Mouse (Mus musculus) spleen, adult 18-20 months (tissue): ENCODE results near the gene Zfp618.

Experiments used
- DNase-seq, 2 experiments: peaks; one replicate each; pipeline ENCODE4 v3.0.0; 2022; ENCODE audit warnings: mixed read lengths in 2 of 2

The Zfp618 gene

DNA sequence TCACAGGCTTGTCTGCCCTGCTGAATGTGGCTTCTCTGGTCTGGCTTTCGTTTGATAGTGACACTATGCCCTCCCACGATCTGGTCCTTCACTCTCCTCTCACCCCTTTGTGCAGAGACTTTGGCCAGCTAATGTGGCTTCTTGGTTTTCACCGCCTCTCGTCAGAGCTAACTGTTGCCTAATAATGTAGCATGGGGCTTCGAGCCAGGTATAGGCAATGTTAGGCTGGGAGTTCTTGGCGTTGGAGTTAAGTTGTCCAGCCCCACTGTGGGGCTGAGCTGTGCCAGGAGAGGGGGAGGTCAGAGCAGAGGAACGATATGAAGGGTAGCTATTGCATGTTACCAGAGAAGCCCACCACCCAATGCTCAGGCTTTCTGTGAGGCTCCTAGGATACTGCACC is 34.5 kb downstream of the Zfp618 start:
- DNase-seq = no peak

GRCm38 (mm10) chr4:63000316-63001055 is 35.1 kb downstream of the Zfp618 start:
- no peak for DNase-seq

DNA sequence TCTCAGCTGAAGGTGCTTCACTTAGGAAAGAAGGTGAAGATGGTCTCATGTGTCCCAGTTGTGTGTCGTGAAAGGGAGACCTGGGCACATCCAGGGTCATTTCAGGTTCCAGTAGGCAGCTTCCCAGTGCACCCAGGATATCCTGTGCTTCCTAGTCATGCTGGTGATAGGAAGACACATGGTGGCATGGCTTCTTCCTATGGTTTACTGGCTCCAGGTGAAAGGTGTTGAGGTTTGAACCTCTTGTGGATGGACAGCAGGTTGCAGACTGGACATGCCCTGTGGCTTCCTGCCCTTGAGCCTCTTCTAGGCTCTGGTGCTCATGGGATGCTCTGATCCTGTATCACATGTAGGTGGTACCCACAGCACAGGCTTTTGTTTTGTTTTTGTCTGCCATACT is 37.0 kb downstream of the Zfp618 start:
- DNase-seq = no peak

DNA sequence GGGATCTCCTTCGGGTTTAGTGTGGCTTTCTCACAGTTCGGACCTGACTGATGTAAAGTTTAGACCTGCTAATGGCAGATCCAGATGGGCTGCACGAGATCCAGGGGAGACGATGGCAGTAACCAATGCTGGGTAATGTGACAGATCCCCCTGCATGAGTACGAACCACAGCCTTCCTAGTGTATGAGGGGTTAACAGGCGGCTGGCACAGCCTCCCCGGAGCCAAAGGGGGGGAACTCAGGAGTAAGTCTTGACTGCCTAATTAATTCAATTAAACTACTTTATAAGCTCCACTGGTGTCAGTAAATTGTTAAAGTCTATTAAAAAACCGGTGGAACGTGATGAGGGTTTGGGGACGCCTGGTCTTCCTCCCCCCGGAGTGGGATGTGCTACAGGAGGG is 39.1 kb downstream of the Zfp618 start:
- no peak for DNase-seq

DNA sequence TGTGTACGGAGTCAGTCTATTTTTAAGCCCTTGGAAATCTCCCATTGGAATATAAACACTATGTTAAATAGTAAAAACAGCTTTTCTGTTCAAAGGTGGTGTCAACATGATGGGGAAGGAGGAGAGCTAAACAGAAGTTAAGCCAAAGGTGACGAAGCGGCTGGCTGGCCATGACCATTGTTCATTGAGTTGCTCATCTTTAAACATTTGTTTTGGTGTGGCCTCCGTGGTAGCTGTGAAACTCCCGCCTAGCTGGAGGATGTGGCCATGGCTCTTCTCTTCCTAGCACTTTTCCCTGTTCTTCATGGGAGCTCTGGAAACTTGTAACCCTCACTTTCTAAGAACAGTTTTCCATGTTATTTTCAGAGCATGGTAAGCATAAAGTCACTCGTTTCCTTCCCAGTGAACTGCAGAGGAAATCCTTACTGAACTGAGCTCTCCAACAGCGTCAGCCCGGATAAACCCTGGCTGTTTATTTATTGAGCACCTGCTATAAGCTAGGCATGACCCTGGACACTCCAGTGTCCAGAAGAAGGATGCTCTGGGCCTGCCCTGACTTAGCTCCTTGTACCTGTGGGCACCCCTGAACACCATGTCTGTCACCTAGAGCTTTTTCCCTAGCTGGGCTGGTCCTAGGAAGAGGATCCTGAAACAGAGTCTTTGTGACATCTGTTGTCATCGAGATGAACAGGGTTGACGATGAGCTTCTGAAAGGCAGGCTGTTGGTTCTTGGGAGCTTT is 40.2 kb downstream of the Zfp618 start:
- DNase-seq = no peak

DNA sequence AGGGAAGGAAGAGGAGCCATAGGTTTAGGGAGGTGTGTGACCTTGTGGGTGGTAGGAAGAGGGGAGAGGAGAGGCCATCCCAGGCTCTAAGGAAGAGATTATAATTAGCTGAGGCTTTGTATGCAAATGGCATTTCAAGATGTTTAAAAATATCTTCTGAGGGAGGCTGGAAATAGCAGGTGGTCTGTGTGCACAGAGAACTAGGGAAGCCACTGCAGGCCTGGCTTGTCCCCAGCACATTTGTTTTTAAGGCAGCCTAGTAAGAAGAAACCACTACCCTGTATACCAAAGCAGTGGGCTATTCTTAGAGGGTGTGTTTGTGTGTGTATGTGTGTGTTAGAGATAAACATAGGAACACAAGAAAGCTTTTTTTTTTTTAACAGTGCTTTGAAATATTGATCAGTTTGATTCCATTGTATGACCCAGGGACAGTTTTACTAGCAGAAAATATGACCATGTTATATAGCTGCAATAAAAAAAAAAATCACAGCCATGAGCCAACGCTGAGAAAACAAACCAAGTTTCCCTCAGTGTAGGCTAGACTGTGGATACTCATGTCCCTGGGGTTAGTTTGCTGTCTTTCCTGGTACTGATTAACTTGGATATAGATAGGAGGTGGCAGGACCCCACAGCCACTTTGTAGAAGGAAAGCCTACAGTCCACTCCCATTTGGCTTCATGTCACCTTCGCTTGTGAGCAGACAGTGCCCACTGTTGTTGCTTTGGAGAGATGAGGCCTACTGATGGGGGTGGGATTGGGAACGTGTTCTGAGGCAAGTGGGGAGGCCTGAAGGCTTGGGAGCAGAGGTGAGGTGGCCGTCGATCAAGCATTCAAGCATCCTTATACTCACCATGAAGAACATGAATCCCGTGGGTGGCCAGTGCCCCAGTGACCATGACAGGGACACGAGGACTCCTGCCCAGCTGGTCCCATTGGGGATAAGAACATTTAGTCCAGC is 41.1 kb downstream of the Zfp618 start:
- no peak for DNase-seq

DNA sequence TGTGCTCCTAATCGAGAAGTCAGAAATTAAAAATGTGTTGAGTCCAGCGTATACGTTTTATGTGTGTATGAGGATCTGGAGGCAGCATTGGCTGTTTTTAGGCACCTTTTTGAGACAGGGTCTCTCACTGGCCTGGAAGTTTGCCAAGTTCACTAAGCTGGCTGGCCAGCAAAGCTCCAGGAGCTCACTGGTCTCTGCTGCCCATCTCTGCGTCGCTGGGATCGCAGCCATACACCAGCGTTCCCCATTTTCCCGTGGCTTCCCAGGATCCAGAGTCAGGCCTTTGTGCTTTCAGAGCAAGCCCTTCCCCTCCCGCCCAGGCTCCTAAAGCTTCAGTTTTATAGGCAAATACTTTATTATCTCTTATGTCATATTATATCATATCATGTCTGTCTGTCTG is 42.8 kb downstream of the Zfp618 start:
- no peak for DNase-seq

GRCm38 (mm10) chr4:63008822-63009221 is 43.4 kb downstream of the Zfp618 start:
- no peak for DNase-seq

GRCm38 (mm10) chr4:63009821-63010220 is 44.4 kb downstream of the Zfp618 start:
- DNase-seq = no peak

DNA sequence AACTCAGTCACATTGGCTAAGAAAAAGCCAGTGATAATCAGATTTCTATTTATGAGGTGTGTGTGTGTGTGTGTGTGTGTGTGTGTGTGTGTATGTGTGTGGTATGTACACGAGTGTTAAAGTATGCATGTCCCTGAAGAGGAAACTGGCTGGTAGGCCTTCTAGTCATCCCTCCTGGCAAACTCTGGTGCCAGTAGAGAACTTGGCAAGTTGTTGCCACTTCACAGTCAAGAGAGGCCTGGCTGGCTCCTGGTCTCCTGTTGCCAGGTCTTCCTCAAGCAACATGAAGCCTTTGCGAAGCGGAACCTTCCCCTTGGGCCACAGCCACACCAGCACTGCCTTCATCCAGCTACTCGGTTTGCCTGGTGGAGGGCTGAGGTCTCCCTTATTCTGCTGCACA is 44.9 kb downstream of the Zfp618 start:
- no peak for DNase-seq

DNA sequence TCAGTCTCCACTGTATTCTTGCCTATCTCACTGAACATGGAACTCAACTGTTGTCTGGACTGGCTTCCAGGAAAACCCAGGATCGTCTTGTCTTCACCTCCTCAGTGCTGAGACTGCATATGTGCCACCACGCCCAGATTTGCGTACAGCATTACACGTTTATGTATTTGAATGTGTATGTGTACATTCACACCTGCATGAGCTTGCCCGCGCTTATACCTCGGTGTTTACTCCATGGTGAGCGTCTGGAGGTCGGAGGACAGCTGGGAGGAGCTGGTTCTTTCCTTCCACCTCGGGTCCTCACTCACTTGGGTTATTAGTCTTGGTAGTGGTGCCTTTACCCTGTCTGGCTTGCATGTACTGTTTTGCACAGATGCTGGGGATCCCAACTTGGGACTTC is 53.2 kb downstream of the Zfp618 start:
- DNase-seq = no peak

- no peak for DNase-seq
Measured at GRCm38 (mm10) chr4:63019428-63019858, 54.1 kb downstream of the Zfp618 start.

DNA sequence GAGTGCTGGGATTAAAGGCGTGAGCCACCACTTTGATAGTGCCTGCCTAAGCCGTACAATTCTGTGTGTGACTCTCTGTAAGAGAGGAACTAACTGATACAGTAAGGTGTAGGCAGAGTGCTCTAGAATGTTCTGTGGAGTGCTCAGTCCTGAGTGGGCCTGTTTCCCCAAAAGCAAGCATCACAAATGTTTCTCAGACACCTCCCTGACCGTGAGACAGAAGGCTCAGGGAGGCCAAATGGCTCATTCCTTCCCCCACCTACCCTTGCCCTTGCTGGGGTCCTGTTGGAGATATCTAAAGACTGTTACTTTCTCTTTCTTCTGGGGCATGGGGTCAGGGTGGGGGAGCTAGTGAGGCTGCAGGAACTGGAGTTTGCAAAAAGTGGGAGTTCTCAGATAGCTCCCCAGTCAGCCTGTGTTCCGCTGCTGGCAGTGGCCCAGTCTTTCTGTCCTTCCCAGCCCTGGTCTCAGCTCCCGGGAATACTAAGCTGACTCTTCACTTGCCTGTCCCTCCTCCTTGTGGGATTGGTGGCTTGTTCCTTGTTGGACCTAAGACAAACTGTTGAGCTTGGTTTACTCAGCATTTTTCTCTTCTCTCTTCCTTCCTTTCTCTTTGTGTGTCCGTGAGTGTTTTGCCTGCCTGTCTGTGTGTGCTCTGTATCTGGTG is 55.8 kb downstream of the Zfp618 start:
- DNase-seq = no peak

- DNase-seq = no peak
Measured at GRCm38 (mm10) chr4:63023465-63023864, 58.1 kb downstream of the Zfp618 start.

DNA sequence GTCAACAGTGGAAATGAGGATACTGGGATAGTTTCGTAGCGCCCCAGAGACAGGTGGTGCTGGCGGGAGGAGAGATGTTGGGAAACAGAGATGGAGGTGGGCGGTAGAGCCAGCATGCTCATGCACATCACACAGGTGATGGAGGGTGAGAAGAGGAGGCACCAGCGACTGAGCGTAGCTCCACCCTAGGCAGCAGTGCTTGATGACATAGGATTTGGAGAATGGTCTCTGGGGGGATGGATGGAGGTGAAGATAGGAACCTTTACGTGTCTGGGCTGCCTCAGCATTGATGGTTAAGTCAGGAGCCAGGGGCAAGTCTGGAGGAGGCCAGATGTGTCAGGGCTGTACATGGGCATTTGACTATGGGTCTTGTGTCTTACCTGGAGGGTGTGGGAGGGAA is 58.7 kb downstream of the Zfp618 start:
- DNase-seq = no peak

GRCm38 (mm10) chr4:63024734-63025256 is 59.4 kb downstream of the Zfp618 start:
- DNase-seq = no peak

DNA sequence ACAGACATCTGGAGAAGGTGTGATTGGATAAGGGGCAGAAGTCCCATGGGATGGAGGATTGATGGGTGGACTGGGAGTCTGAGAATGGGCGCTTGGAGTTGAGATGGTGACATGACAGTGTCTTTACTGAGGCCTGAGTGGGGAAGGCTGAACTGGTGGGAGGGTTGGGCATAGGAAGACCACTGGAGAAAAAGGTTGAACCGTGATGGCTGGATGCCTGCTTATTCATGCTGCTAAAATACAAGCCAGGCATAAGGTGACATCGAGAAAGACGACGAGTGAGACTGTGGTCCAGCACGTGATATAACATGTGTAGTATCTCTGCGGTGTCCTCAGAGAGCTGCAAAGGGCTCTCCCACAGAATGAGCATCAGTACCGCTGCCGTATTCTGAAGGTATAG is 59.9 kb downstream of the Zfp618 start:
- no peak for DNase-seq

DNA sequence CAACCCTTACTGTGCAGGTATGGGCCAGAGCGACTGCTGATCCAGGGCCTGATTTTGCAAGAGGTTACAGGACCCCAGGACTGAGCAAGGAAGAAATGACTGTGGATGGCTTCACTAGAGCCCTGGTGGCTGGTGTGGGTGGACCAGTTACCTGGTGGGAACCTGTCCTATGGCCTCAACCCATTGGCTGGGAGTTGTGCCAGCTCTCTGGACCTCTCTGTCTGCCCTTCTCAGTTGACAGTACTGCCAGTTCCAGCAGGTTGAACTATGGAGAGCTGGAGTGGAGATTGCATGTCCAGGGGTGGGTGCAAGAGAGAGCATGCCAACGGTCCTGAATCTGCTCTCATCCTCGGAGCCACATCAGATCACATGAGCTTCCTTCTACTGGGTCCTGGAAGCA is 60.9 kb downstream of the Zfp618 start:
- no peak for DNase-seq

DNA sequence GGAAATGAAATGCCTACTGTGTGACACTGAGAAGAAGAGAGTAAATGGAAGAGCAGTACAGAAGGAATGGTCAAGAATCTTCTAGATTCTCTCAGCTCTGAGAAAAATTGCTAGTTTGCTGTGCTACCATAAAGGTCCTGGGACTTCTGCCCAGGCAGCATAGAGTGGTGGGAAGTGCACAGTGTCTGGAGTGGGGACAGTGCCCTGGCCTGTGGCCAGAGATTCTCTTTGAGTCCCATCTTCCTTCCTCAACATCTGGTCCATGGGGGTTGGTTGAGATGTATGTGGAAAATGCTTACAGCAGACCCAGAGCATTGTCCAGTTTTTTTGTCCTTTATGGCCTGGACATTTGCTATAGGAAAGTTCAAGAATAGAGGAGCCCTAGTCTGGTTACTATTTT is 62.1 kb downstream of the Zfp618 start:
- no peak for DNase-seq

DNA sequence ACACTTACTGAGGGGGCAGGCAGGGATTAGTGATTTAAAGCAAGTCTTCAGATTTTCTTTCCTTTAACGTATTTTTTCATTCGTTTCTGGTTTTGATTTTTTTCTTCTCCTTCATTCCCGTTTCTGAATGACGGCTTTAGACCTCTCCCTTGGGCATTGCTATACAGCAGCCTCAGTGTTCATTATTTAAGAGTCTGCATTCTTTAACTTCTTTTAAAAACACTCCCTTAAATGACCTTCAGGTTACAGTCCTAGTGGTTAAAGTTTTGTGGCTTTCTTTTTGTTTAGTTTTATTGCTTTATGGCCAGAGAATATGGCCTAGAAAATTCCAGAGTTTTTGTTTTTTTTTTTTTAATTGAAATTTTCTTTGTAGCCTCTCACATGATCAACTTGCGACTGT is 64.8 kb downstream of the Zfp618 start:
- DNase-seq = no peak

DNA sequence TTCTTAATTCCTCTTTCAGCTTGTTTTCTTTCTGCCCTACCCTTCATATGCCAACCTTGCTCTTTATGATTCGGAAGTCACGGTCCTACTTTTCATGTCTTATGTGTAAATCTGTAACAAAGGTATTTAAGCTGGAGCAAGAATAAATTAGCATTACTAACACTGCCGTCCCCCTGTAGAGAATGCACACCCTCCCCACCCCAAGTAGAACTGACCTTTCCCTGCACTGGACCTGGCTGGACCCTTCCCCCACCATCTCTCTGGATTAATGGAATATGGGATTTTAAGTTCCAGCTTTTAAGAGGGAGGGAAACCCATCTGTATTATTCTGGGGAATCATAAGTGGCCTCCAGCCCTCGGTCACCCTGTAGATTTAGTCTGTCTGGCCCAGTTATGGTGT is 65.9 kb downstream of the Zfp618 start:
- DNase-seq = no peak

DNA sequence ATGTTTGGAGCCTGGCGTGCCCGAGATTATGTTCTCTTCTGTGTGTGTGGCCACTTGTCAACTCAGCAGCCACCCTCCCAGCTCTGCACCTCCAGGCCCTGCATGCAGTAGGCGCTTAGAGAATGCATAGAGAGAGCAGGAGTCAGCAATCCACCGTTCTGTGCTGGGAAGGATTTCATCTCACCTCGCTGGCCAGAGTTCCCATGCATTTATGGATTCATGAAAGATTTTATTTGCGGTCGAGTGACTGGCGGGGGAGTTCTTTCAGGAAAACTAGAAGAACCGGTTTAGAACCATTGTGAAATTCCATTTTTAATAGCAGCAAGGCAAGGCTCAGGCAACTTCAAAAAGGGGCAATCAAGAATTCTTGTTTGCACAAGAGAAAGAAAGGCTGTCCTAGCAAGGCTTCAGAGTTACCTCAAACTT is 67.2 kb downstream of the Zfp618 start:
- DNase-seq = no peak

- no peak for DNase-seq
Measured at GRCm38 (mm10) chr4:63033724-63034123, 68.4 kb downstream of the Zfp618 start.
